Mouse (Mus musculus): ENCODE measurements at regions not wholly inside any gene's neighbourhood (a gene's known extent, or its start where the extent isn't known, plus 50 kb on each side); places are given as distances from the start of the nearest gene placed in this dataset.

DNA sequence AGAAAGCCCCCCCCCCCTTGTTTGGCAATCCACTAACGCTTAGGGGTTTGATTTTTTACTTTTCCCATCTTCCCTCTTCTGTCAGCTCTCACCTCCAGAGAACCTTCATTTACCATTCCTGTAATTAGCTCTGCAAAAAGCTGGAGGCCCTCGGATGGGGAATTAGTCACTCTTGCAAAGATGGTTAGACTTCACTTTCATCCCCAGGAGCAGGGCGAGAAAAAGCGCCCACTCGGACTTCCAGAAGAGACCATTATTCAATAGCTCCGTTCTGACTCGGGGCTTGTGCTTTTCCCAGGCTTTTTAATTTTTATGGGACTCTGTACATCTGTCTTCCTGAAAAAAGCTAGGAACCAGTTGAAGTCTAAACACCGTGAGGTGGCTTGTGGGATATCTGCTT lies 73.7 kb upstream of the Map4k3 start:
- ATAC-seq (no peak), DNase-seq (ENCODE audit: low spot score) (no peak)
- Histone ChIP-seq H3K4me1 (ENCODE audit: control insufficient read depth, insufficient read depth, low read length) (peaks cover 15% of the 10 kb centered on the region), H3K27ac (ENCODE audit: low read depth, low read length) (peak overlapping the region; percentile 33; the same call in 1 of the 2 replicates), H3K9ac (ENCODE audit: low read length) (no peak overlapping the region), H3K4me2 (ENCODE audit: low read length) (no peak overlapping the region), H3K36me3 (ENCODE audit: control insufficient read depth, insufficient read depth, low read length) (no peaks in the 10 kb centered on the region), H3K4me3 (ENCODE audit: low read depth, low read length) (no peak overlapping the region), H3K9me3 (replicated peaks; ENCODE audit: control insufficient read depth, low read length) (no peaks in the 10 kb centered on the region), H3K27me3 (replicated peaks; ENCODE audit: control insufficient read depth, insufficient read depth, low read length) (no peaks in the 10 kb centered on the region)
- WGBS: 45% methylated on average over 8 of the region's 8 CpGs

GRCm38 (mm10) chr17:80801451-80801983 lies 73.2 kb upstream of the Map4k3 start:
- DNase-seq (ENCODE audit: low spot score) (peak; percentile 84), ATAC-seq (peak; percentile 76)
- peaks cover 15% of the 10 kb centered on the region for H3K4me1 ChIP-seq (ENCODE audit: control insufficient read depth, insufficient read depth, low read length)
- no peak overlapping the region for H3K9ac ChIP-seq (ENCODE audit: low read length)
- 35% methylated on average over 16 of the region's 16 CpGs for WGBS
- no peaks in the 10 kb centered on the region for H3K9me3 ChIP-seq (replicated peaks; ENCODE audit: control insufficient read depth, low read length)
- H3K27me3 ChIP-seq (replicated peaks; ENCODE audit: control insufficient read depth, insufficient read depth, low read length): no peaks in the 10 kb centered on the region
- H3K27ac ChIP-seq (ENCODE audit: low read depth, low read length): peak overlapping the region; percentile 33; the same call in 1 of the 2 replicates
- no peak overlapping the region for H3K4me2 ChIP-seq (ENCODE audit: low read length)
- no peaks in the 10 kb centered on the region for H3K36me3 ChIP-seq (ENCODE audit: control insufficient read depth, insufficient read depth, low read length)
- no peak overlapping the region for H3K4me3 ChIP-seq (ENCODE audit: low read depth, low read length)

DNA sequence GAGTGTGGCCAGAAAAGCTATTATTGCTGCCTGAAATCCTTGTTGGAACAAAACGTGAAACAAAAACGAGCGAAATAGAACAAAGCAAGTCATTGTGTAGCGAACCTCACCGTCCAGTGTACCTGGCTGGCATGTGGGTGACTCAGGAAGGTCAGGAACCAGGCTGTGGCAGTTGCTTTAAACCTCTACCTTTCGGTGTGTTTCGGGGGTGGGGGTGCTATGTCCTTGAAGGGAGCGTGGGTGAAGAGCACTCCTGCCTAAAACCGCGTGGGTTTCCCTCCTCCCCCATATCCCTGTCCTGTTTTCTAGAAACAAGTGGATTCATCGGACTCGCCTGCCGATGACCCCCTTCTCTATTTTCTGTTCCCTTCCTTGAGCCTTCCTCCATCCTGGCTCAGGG lies 72.6 kb upstream of the Map4k3 start:
- ATAC-seq (no peak), DNase-seq (ENCODE audit: low spot score) (no peak)
- Histone ChIP-seq H3K9ac (ENCODE audit: low read length) (no peak overlapping the region), H3K4me2 (ENCODE audit: low read length) (no peak overlapping the region), H3K27ac (ENCODE audit: low read depth, low read length) (0 out of 2 replicates have a peak overlapping the region, but pooled peaks have one; percentile 9), H3K27me3 (replicated peaks; ENCODE audit: control insufficient read depth, insufficient read depth, low read length) (no peaks in the 10 kb centered on the region), H3K36me3 (ENCODE audit: control insufficient read depth, insufficient read depth, low read length) (no peaks in the 10 kb centered on the region), H3K4me3 (ENCODE audit: low read depth, low read length) (no peak overlapping the region), H3K9me3 (replicated peaks; ENCODE audit: control insufficient read depth, low read length) (no peaks in the 10 kb centered on the region), H3K4me1 (ENCODE audit: control insufficient read depth, insufficient read depth, low read length) (peaks cover 15% of the 10 kb centered on the region)
- WGBS: 84% methylated on average over 13 of the region's 13 CpGs

DNA sequence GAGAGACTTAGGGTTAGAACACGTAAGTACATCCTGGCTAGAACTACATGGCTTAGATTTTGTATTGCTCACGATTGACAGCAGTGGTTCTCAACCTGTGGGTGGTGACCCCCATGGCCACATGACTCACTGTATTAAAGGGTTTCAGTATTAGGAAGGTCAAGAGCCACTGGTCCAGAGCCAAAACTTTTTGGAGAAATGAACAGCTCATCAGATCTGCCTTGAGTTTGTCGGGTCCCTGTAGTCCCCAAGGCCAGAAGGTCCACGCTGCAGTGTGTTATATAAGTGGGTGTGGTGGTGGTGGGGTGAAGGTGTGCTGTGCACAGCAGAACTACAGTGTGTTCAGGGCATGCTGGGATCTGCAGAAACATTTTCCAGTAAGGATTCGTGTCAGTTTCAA lies 72.2 kb upstream of the Map4k3 start:
- 0 out of 2 replicates have a peak overlapping the region, but pooled peaks have one; percentile 9 for H3K27ac ChIP-seq (ENCODE audit: low read depth, low read length)
- H3K4me2 ChIP-seq (ENCODE audit: low read length): no peak overlapping the region
- WGBS: 83% methylated on average over 5 of the region's 5 CpGs
- no peak overlapping the region for H3K4me3 ChIP-seq (ENCODE audit: low read depth, low read length)
- DNase-seq (ENCODE audit: low spot score) (no peak), ATAC-seq (no peak)
- no peaks in the 10 kb centered on the region for H3K36me3 ChIP-seq (ENCODE audit: control insufficient read depth, insufficient read depth, low read length)
- no peak overlapping the region for H3K9ac ChIP-seq (ENCODE audit: low read length)
- H3K9me3 ChIP-seq (replicated peaks; ENCODE audit: control insufficient read depth, low read length): no peaks in the 10 kb centered on the region
- H3K27me3 ChIP-seq (replicated peaks; ENCODE audit: control insufficient read depth, insufficient read depth, low read length): no peaks in the 10 kb centered on the region
- H3K4me1 ChIP-seq (ENCODE audit: control insufficient read depth, insufficient read depth, low read length): peaks cover 15% of the 10 kb centered on the region

DNA sequence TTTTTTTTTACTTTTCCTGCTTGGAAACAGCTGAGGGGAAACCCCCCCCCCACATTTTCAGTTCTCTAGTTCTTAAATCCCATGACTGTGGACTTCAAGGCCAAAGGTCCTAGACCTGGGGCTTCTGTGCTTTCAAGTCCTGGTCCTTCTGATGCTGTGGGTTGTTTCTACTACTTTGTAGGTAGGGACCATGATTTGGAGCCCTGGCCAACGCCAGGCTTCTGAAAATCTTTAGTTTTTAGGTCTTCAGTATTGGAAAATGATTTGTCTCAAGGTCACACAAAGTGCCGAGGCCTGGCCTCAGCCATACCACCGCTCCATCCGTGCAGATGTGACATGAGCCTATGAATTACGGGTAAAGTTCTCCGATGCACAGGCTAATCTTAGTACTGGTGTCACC lies 70.8 kb upstream of the Map4k3 start:
- Histone ChIP-seq H3K4me2 (ENCODE audit: low read length) (no peak overlapping the region), H3K4me3 (ENCODE audit: low read depth, low read length) (no peak overlapping the region), H3K4me1 (ENCODE audit: control insufficient read depth, insufficient read depth, low read length) (peaks cover 15% of the 10 kb centered on the region), H3K9me3 (replicated peaks; ENCODE audit: control insufficient read depth, low read length) (no peaks in the 10 kb centered on the region), H3K36me3 (ENCODE audit: control insufficient read depth, insufficient read depth, low read length) (no peaks in the 10 kb centered on the region), H3K9ac (ENCODE audit: low read length) (no peak overlapping the region), H3K27ac (ENCODE audit: low read depth, low read length) (no peak overlapping the region), H3K27me3 (replicated peaks; ENCODE audit: control insufficient read depth, insufficient read depth, low read length) (no peaks in the 10 kb centered on the region)
- ATAC-seq (no peak), DNase-seq (ENCODE audit: low spot score) (no peak)
- WGBS: 93% methylated on average over 6 of the region's 6 CpGs

- H3K36me3 ChIP-seq (ENCODE audit: control insufficient read depth, insufficient read depth, low read length): no peaks in the 10 kb centered on the region
- DNase-seq (ENCODE audit: low spot score) (no peak), ATAC-seq (no peak)
Measured at GRCm38 (mm10) chr17:80798281-80798980, 70.1 kb upstream of the Map4k3 start.

DNA sequence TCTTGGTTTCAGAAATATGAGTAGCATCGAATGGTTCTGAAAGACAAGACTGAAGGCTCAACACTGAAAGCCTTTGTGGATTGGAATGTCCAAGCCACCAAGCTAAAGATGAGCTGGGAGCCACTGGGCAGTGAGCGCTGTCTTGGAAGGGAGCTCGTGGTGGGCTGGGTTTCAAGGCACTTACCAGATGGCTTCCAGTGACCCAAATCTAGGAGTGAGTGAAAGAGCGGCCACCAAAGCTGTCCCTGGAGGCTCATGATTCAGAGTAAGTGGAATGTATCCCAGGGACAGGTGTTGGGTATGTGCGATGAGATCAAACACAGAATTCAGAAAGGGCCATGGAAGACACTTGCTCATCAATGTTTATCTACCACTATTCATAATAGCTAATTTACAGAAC lies 68.5 kb upstream of the Map4k3 start:
- Histone ChIP-seq H3K4me2 (ENCODE audit: low read length) (no peak overlapping the region), H3K9ac (ENCODE audit: low read length) (no peak overlapping the region), H3K4me3 (ENCODE audit: low read depth, low read length) (no peak overlapping the region), H3K27me3 (replicated peaks; ENCODE audit: control insufficient read depth, insufficient read depth, low read length) (no peaks in the 10 kb centered on the region), H3K36me3 (ENCODE audit: control insufficient read depth, insufficient read depth, low read length) (no peaks in the 10 kb centered on the region), H3K9me3 (replicated peaks; ENCODE audit: control insufficient read depth, low read length) (no peaks in the 10 kb centered on the region), H3K27ac (ENCODE audit: low read depth, low read length) (no peak overlapping the region), H3K4me1 (ENCODE audit: control insufficient read depth, insufficient read depth, low read length) (peaks cover 5% of the 10 kb centered on the region)
- DNase-seq (ENCODE audit: low spot score) (no peak), ATAC-seq (no peak)
- 93% methylated on average over 5 of the region's 5 CpGs for WGBS

More at GRCm38 (mm10) chr17:80798281-80798980, 70.1 kb upstream of the Map4k3 start:
- Histone ChIP-seq H3K9me3 (replicated peaks; ENCODE audit: control insufficient read depth, low read length) (no peaks in the 10 kb centered on the region), H3K4me2 (ENCODE audit: low read length) (no peak overlapping the region), H3K9ac (ENCODE audit: low read length) (no peak overlapping the region), H3K27me3 (replicated peaks; ENCODE audit: control insufficient read depth, insufficient read depth, low read length) (no peaks in the 10 kb centered on the region), H3K27ac (ENCODE audit: low read depth, low read length) (no peak overlapping the region), H3K4me1 (ENCODE audit: control insufficient read depth, insufficient read depth, low read length) (peaks cover 15% of the 10 kb centered on the region), H3K4me3 (ENCODE audit: low read depth, low read length) (no peak overlapping the region)
- WGBS: 82% methylated on average over 6 of the region's 6 CpGs

DNA sequence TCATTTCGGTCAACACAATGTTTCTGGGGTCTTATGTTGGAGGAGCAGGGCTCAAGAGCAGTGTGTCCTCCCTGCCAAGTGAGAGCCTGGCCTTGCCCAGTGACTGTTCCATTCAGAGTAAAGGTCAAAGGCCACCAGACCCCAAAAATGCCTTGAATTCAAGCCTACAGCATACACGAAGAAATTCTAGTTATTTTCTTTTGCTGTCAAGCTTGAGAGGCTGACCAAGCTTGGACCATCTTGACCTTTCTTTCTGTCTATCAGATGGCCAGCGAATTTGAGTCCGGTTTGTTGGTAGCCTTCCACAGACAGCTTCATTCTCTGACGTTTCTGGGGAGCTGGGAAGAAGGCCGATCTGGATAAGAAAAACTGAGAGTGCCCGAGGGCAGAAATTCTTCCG lies 68.1 kb upstream of the Map4k3 start:
- Histone ChIP-seq H3K9me3 (replicated peaks; ENCODE audit: control insufficient read depth, low read length) (no peaks in the 10 kb centered on the region), H3K4me2 (ENCODE audit: low read length) (no peak overlapping the region), H3K4me1 (ENCODE audit: control insufficient read depth, insufficient read depth, low read length) (peaks cover under 1% of the 10 kb centered on the region), H3K4me3 (ENCODE audit: low read depth, low read length) (no peak overlapping the region), H3K36me3 (ENCODE audit: control insufficient read depth, insufficient read depth, low read length) (no peaks in the 10 kb centered on the region), H3K9ac (ENCODE audit: low read length) (no peak overlapping the region), H3K27ac (ENCODE audit: low read depth, low read length) (no peak overlapping the region), H3K27me3 (replicated peaks; ENCODE audit: control insufficient read depth, insufficient read depth, low read length) (no peaks in the 10 kb centered on the region)
- no peak for ATAC-seq
- DNase-seq (ENCODE audit: low spot score): no peak
- WGBS: 88% methylated on average over 8 of the region's 8 CpGs

DNA sequence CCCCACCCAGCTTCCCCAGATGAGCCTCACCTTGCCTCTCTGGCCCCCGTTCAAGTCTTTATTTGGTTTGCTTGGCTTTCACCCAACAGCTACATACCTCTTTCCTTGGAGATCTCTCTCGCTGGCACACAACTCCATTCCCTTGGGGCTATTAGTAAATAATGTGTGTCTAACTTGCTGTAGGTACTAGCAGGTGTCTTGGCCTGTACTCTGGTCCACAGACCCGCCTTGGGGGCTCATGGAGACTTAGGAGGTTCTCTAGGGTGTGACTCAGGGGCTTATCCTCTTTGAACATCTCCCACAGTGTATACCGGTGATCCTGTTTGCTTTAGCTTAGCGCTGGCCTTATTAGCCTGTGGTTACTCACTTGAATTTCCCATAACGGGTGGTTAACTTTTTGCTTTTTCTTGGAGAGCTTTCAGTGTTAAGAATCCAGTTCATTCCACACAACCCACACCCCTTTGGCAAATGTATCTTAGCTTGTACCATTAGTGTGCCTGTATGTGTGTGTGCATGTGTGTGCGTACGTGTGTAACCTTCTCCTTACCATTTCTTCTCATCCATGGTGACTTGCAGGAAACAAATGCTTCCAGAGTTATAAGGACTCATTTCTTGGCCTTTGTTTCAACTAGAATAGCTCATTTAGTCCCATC lies 67.3 kb upstream of the Map4k3 start:
- H3K36me3 ChIP-seq (ENCODE audit: control insufficient read depth, insufficient read depth, low read length): no peaks in the 10 kb centered on the region
- no peaks in the 10 kb centered on the region for H3K9me3 ChIP-seq (replicated peaks; ENCODE audit: control insufficient read depth, low read length)
- no peak overlapping the region for H3K9ac ChIP-seq (ENCODE audit: low read length)
- H3K4me2 ChIP-seq (ENCODE audit: low read length): no peak overlapping the region
- no peak overlapping the region for H3K27ac ChIP-seq (ENCODE audit: low read depth, low read length)
- 78% methylated on average over 8 of the region's 8 CpGs for WGBS
- no peaks in the 10 kb centered on the region for H3K27me3 ChIP-seq (replicated peaks; ENCODE audit: control insufficient read depth, insufficient read depth, low read length)
- no peak overlapping the region for H3K4me3 ChIP-seq (ENCODE audit: low read depth, low read length)
- DNase-seq (ENCODE audit: low spot score): no peak
- H3K4me1 ChIP-seq (ENCODE audit: control insufficient read depth, insufficient read depth, low read length): no peaks in the 10 kb centered on the region
- no peak for ATAC-seq
